Mouse (Mus musculus): Measurements from ENCODE around the gene Usp20. TPM values are rescaled to one million over a fixed set of nuclear protein-coding genes. Genes with fewer than 3 reads are reported as not detected.

The Usp20 gene
- total and polyA plus RNA-seq, 3 experiments: 3.4 to 13.8 (median 12.0) TPM

DNA sequence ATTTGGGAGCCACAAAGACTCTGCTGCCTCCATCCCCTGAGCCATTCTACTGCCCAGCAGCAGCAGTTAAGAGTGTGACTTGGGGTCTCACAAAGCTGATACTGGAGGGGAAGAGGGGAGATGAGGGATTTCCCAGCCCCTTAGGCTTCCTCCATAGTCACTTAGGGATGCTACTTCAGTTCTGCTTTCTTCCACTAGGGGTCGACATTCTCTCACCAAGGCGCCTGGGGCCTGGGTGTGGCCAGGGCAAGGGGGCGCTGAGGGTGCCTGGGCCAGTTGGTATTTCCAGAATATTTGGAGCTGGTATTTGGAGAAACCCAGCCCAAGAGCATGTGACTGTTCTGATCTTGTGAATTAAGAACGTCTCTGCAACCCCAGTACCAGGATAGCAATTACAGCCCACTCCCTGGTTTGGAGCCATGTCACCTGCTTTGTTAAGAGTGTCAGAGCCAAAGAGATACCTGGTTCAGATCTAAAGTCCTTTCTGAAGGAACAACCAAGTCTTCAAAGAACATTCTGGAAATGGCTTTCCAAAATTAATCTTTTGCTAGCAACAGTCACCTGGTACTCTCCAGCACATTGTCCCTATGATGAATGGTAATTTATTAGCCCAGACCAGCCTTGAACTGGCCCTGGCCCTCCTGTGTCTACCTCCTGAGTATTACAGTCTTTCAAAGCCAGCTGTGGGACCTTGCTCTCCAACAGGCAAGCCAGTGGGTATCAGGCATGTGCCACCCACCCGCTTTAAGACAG, 42.7 kb downstream of the Usp20 start (continued):
- TF ChIP-seq MAFK (IDR thresholded peaks at IDR 0.05; ENCODE audit: insufficient replicate concordance, low read length): no peak

DNA sequence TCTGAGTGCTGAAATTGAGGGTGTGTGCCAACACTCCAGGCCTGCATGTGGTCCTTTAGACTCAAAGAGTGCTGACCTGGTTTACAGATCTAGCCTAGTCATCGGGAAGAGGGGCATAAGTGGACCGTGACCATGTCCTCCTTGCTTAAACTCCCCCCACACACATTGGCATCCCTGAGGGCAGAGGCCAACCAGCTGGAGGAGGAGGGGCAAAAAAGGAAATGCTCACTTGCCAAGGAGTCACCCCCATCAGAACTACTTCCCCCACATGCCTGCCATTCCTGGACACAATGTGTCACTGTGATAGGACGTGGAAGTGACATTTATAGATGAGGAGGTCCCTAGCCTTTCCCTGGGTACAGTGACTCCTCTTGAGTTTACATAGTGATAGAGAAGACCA, 43.4 kb downstream of the Usp20 start:
- Histone ChIP-seq H3K27ac (ENCODE audit: insufficient read depth, low read depth) (peak overlapping the region; percentile 46), H3K4me2 (ENCODE audit: insufficient read depth, low read depth, poor library complexity, severe bottlenecking) (no peak overlapping the region), H3K27me3 (replicated peaks) (no peaks in the 10 kb centered on the region), H3K79me2 (replicated peaks; ENCODE audit: control insufficient read depth, extremely low read depth, insufficient read depth, poor library complexity, severe bottlenecking) (no peaks in the 10 kb centered on the region), H3K4me3 (replicated peaks in 1 of 3; ENCODE audit: low read depth in 2 of 3, low read length in 2 of 3, poor library complexity in 1 of 3) (no peak overlapping the region), H3K9me3 (replicated peaks; ENCODE audit: low read length) (no peaks in the 10 kb centered on the region), H3K9ac (ENCODE audit: insufficient read depth, low read depth) (no peak overlapping the region), H3K4me1 (ENCODE audit: control insufficient read depth in 1 of 2, insufficient read depth in 2 of 2) (peaks cover 13 to 63% of the 10 kb centered on the region in 2 experiments; a peak in 3 of 4 replicates), H3K36me3 (replicated peaks in 1 of 2; ENCODE audit: control insufficient read depth in 1 of 2, insufficient read depth in 1 of 2, low read length in 1 of 2) (peaks cover 47 to 80% of the 10 kb centered on the region in 2 experiments)
- dilution Hi-C loops (cut with MboI; ENCODE audit: extremely low pct_ligation_motif_present, extremely low pct_unique_long_range_greater_than_20kb, low sequenced_read_pairs) (no loop called here), in situ Hi-C loops (cut with MboI; ENCODE audit: low pct_ligation_motif_present, low pct_unique_long_range_greater_than_20kb, low sequenced_read_pairs) (loop anchor here (10.0 kb wide), 1 partner anchor 119 kb away; the partner anchor contains the start of gene Fnbp1)
- TF ChIP-seq ZC3H11A (IDR thresholded peaks at IDR 0.05; ENCODE audit: low read depth, low read length) (no peak), JUND (conservative IDR thresholded peaks at IDR 0.05; ENCODE audit: low read depth, low read length) (no peak), E2F4 (IDR thresholded peaks at IDR 0.05; ENCODE audit: insufficient replicate concordance, low read depth, low read length) (no peak), USF2 (conservative IDR thresholded peaks at IDR 0.05; ENCODE audit: low read depth, low read length) (no peak), IRF4 (IDR thresholded peaks at IDR 0.05; ENCODE audit: low read depth, low read length) (no peak), UBTF (IDR thresholded peaks at IDR 0.05; ENCODE audit: low read depth, low read length) (no peak)
- no peak for DNase-seq (ENCODE audit: extremely low read depth)

DNA sequence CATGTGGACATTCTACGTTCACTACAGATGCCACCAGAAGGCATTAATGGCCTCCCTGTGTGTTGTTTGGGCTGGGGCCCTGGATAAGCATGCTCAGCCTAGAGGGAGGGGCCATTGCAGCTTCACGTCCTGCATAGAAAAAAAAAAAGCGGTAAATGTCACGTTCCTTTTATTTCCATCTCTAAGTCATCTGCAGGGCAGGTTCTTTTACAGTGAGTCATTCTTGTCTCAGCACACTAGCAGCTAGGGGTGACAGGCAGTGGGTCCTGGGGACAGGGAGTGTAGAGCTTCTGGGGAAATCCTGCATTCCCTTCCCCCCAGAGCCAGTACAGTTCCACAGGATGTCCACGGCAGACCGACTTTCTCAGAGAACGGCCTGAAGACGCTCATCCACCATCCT, 44.6 kb downstream of the Usp20 start:
- Histone ChIP-seq H3K9ac (ENCODE audit: insufficient read depth, low read depth) (no peak overlapping the region), H3K4me2 (ENCODE audit: insufficient read depth, low read depth, poor library complexity, severe bottlenecking) (no peak overlapping the region), H3K79me2 (replicated peaks; ENCODE audit: control insufficient read depth, extremely low read depth, insufficient read depth, poor library complexity, severe bottlenecking) (no peaks in the 10 kb centered on the region), H3K27me3 (replicated peaks) (no peaks in the 10 kb centered on the region), H3K4me1 (ENCODE audit: control insufficient read depth in 1 of 2, insufficient read depth in 2 of 2) (peaks cover 13 to 74% of the 10 kb centered on the region in 2 experiments; a peak in 3 of 4 replicates), H3K9me3 (replicated peaks; ENCODE audit: low read length) (no peaks in the 10 kb centered on the region), H3K4me3 (replicated peaks in 1 of 3; ENCODE audit: low read depth in 2 of 3, low read length in 2 of 3, poor library complexity in 1 of 3) (no peak overlapping the region), H3K27ac (ENCODE audit: insufficient read depth, low read depth) (no peak overlapping the region; the same call in 1 of the 2 replicates), H3K36me3 (replicated peaks in 1 of 2; ENCODE audit: control insufficient read depth in 1 of 2, insufficient read depth in 1 of 2, low read length in 1 of 2) (peaks cover 47 to 80% of the 10 kb centered on the region in 2 experiments)
- TF ChIP-seq SIN3A (IDR thresholded peaks at IDR 0.05; ENCODE audit: low read length): no peak
- peak; percentile 81 for TF ChIP-seq ETS1 (conservative IDR thresholded peaks at IDR 0.05; ENCODE audit: low read depth, low read length)
- peak; percentile 89 for TF ChIP-seq BHLHE40 (IDR thresholded peaks at IDR 0.05; ENCODE audit: low read depth, low read length)
- TF ChIP-seq IRF4 (IDR thresholded peaks at IDR 0.05; ENCODE audit: low read depth, low read length): 0 out of 2 replicates have a peak, but pooled peaks have one; percentile 9
- peak; percentile 86 for TF ChIP-seq ZNF384 (IDR thresholded peaks at IDR 0.05; ENCODE audit: low read depth, low read length)
- DNase-seq (ENCODE audit: extremely low read depth): peak; percentile 59
- in situ Hi-C loops (cut with MboI; ENCODE audit: low pct_ligation_motif_present, low pct_unique_long_range_greater_than_20kb, low sequenced_read_pairs) (loop anchor here (10.0 kb wide), 1 partner anchor 118 kb away; the partner anchor contains the start of gene Fnbp1), dilution Hi-C loops (cut with MboI; ENCODE audit: extremely low pct_ligation_motif_present, extremely low pct_unique_long_range_greater_than_20kb, low sequenced_read_pairs) (no loop called here)

All from CH12.LX (cell line).